Mouse (Mus musculus) spleen, postnatal 36 days (tissue): ENCODE results near the gene Aif1l.
"Not testable (repeated sequence)": the region's sequence is repeated elsewhere in the genome, so short reads cannot be mapped to it uniquely, and the experiment has no call there.

ENCODE experiments used
- DNase-seq, 2 experiments: peaks; one replicate each; pipeline ENCODE4 v3.0.0; 2022; ENCODE audit warnings: low spot score in 2 of 2, mixed read lengths in 1 of 2

Aif1l gene

GRCm38 (mm10) chr2:31950058-31950871 lies at the start of gene Aif1l:
Gene Aif1l, plus strand, starts transcription at chr2:31950139.
- DNase-seq, result no peak

- DNase-seq, result no peak
These were observed 49.0 kb upstream of the Aif1l start for GRCm38 (mm10) chr2:31900932-31901331.

GRCm38 (mm10) chr2:31901659-31902362 lies 48.1 kb upstream of the Aif1l start:
- no peak for DNase-seq

DNA sequence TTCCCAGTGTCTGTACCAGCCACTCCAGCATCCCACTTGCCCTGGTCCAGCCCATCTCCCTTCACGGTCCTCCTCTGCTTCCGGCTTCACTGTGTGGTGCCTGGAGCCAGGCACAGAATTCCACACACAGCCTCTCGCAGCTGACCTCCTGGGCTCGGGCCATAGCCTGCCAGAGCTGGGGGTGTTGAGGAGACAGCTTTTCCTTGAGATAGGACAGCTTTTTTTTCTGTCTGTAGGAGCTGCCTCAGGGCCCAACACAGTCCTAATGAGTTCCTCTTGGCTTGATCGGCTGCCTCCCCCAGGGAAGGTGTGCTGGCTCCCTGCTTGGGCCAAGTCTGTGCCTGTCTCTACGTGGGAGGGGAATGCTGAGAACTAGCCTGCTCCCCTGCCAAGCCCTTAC lies 45.9 kb upstream of the Aif1l start:
- DNase-seq, result no peak

- no peak for DNase-seq
These were observed 45.3 kb upstream of the Aif1l start for GRCm38 (mm10) chr2:31904622-31905021.

- DNase-seq, result no peak
These were observed 44.3 kb upstream of the Aif1l start for GRCm38 (mm10) chr2:31905682-31906081.

- no peak for DNase-seq
These were observed 43.5 kb upstream of the Aif1l start for GRCm38 (mm10) chr2:31906407-31906806.

DNA sequence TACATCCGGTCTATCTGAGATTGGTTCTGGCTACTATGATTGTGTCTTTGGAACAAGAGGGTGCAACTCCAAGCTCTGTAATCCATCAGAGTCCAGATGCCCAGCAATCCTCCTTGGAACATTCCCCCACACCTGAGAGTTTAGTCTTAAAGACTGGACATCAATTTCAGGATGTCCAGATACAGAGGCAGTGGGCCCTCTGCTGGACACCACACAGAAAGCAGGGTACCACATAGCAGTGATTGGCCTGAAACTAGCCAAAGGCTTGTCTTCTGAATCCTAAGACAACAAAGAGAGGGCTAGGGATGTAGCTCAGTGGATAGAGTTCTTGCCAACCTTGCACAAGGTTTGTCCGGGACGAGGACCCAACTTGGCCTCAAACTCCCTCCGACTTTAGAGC lies 37.4 kb upstream of the Aif1l start:
- no peak for DNase-seq

GRCm38 (mm10) chr2:31914213-31914612 lies 35.7 kb upstream of the Aif1l start:
- DNase-seq, result not testable (repeated sequence)

- peak; percentile 24 to 48 for DNase-seq
These were observed 34.8 kb upstream of the Aif1l start for GRCm38 (mm10) chr2:31915112-31915511.

DNA sequence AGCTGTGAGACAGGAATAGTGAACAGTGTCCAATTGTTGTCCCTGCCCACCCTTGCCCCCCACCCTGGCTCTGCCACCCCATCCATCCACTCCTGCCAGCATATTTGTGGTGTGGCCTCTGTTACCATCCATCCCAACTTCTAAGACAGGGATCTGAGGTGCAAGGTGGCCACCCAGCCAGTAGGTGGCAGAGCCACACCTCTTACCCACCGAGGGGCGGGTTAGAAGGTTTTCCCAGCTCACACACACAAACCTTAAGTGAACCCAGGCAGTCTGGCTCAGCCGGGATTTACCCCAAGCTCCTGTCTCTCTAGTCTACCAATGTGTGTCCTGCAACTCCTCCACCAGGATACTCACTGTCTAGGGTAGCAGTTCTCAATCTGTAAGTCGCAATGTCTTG lies 32.3 kb upstream of the Aif1l start:
- peak in 1 of 2 experiments; percentile 11 for DNase-seq

GRCm38 (mm10) chr2:31923645-31924044 lies 26.3 kb upstream of the Aif1l start:
- no peak for DNase-seq

DNA sequence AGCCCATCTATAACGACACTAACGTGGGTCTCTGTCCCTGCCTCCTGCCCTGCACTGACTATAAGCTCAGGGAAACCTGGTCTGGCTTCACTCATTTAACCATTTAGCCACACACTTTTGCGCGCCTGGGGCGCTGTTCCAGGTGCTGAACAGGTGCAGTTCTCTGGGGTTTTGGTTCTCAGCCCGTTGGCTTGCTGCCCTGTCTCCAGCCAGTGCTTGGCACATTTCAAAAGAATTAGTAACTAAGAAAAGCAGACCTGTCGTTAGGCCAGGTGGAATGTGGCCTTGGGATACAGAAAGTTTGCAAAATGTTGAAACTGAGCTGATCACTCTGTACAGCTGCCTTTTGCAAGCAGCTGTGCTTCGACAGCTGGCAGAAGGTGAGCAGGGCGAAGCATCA lies 25.1 kb upstream of the Aif1l start:
- no peak for DNase-seq

DNA sequence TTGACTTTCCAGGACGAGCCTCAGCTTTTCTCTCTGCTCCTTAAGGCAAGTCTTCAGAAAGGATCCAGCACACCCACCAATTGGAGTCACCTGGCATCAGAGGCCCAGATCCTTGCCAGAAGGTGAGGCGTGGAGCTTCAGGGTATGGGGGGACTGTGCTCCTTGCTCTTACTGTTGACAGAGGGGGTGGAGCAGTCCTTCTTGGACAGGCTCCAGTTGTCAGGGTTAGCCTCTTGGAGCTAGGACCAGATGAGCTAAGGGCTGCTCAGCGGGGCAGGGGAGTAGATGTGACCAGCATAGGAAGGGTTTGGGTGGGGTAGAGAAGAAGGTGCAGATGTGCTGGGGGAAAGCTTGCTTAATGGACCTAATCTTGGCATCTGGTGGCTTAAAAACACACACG lies 24.0 kb upstream of the Aif1l start:
- no peak for DNase-seq

- DNase-seq, result no peak
These were observed 20.3 kb upstream of the Aif1l start for GRCm38 (mm10) chr2:31929664-31930063.

GRCm38 (mm10) chr2:31934551-31934950 lies 15.4 kb upstream of the Aif1l start:
- DNase-seq, result no peak

DNA sequence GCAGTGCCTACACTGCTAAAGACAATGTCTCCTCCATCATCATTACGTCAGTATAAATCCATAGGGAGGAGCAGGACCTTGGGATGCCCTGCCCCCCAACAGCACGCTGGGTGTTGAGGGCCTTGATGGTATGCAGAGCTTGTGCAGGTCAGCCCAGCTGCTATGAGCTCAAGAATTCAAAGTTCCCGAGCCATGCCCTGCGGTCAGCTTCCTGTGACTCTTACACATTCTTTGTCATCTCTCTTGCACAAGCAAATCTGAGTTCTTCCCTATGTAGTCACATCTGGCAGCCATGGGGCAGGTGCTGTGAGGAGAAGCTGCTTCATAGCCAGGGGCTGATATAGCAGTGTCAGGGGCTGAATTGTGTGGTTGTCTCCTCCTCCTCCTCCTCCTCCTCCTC lies 14.9 kb upstream of the Aif1l start:
- DNase-seq, result no peak

GRCm38 (mm10) chr2:31938298-31938697 lies 11.6 kb upstream of the Aif1l start:
- DNase-seq, result no peak

DNA sequence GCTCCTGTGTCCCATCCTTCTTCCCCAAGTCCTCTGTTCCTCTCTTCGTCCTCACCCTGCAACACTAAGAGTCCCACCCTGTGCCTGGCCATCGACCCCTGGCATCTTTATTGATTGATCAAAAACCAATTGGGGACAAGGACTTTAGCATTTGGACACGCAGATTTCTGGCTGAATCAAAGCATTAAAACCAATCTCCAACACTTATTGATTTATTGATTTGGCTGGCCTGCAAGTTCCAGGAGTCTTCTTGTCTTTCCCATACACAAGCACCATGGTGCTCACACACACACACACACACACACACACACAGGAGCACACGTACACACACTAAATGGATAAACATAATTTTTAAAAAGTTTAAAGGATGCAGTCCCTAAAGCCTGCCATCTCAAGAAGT lies 6.9 kb upstream of the Aif1l start:
- DNase-seq, result no peak

DNA sequence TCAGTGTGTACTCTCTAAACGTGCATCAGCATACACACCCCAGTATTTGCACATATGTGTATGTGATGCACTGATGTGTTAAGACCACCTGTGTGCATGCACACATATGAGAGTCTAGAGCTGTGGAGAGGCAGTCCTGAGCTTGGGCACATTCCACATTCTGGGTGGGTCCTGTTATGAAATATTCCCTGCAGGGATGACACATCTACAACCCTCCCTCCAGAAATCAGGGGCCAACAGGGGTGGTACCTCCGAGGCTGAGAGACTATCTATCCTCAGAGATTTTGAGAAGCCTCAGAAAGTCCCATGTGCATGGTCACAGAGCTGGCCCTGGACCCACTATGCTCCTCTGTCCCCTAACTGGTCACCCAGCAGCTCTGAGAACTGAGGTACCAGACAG lies 4.4 kb upstream of the Aif1l start:
- no peak for DNase-seq

DNA sequence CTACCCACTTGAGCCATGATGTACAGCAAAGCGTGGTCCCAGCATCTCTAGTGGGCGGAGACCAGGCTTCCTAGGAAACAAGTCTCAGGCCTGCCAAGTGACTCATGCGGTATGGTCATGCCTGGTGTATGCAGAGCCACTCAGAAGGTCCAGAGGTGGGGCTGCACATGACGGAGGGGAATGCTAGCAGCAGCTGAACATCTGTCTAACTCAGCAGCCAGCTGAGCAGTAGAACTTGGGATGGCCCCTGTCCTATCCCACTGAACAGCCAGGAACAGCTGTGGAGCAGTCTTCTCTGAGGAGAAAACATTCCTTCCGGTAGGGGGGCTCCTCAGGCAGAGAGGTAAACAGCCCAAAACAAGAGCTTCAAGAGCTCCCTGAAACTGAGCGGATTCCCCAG lies 1.5 kb upstream of the Aif1l start:
- DNase-seq, result no peak

GRCm38 (mm10) chr2:31948801-31949200 lies 1.1 kb upstream of the Aif1l start:
- DNase-seq, result no peak

GRCm38 (mm10) chr2:31950966-31951365 lies 1.0 kb downstream of the Aif1l start:
- no peak for DNase-seq
